Mouse (Mus musculus) inflammation-experienced regulatory T-cells, adult 6 months (primary cell): ENCODE measurements around the gene Actl6a. TPM values are rescaled to one million over a fixed set of nuclear protein-coding genes. Genes with fewer than 3 reads are reported as not detected.

Source experiments
- ATAC-seq: one replicate; pipeline ENCODE4 v1.8.0; 2017
- polyA plus RNA-seq, 3 experiments: library from polyadenylated mRNA; unstranded; fragments of 100-300 nt; shearing (Covaris generic); gene quantifications; one replicate each; pipeline ENCODE4 v1.2.1; 2017

Gene Actl6a
- polyA plus RNA-seq, 3 experiments from 2014 or later: 93.7 to 118 (median 94.9) TPM

DNA sequence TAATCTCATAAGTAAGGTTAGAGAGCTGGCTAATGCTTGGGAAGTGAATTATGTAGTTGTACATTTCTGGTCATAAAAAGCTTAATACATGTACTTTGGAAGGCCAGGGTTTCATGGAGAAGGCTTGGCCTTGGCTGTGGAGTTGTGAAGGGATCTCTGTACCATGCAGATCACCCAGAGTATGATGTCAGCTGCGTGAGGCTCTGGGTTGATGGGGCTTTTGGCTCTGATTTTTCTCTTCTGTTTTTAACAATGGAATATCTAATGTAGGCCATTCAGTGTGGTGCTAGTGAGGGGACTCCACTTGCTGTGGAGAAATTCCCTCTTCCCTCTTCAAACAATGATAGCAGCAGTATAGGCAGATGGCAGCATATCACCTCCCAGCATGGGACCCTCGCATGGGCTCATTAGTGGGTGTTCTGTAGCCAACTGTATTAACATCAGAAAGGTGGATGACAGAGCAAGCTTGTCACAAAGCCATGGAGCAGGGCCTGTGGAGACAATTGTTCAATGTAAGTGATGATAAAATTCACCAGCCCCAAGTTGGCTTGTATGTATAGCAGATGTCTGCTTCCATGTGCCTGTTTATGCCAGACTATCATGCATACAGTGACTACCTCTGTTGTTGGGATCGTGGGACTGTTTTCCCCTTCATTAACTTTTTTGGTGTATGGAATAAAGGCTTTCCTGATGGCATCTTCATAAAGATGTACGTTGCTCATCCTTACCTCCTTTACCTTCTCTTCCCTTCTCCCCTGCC, 43.9 kb downstream of the Actl6a start:
- ATAC-seq: no peak

GRCm38 (mm10) chr3:32754384-32754915, 48.4 kb downstream of the Actl6a start:
- no peak for ATAC-seq

GRCm38 (mm10) chr3:32759212-32759611, 53.1 kb downstream of the Actl6a start:
- ATAC-seq: no peak

GRCm38 (mm10) chr3:32762962-32763361, 56.9 kb downstream of the Actl6a start:
- no peak for ATAC-seq

DNA sequence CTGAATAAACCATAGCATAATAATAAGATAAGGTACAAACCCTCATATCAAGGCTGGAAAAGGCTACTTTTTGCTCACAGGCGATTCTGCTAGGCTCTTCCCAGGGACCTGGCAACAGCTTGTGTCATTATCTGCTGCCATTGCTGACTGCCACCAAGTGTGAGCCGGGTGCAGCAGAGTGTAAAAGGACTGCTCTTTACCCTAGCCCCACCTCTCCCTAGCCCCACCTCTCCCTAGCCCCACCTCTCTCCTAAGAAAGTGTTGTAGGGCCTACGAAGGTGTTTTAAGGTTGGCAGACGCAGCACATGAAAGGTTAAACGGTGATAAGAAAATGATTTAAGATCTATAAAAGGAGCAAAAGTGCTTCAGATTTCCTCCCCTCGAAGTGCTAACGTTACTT, 57.8 kb downstream of the Actl6a start:
- ATAC-seq: no peak

- no peak for ATAC-seq
These were observed 64.7 kb downstream of the Actl6a start for GRCm38 (mm10) chr3:32770781-32771180.

Other genes starting within 250 kb of the Actl6a start
- 1 to 10 TPM in 1 of 3 experiments, under 1 TPM in 2; 0.33 to 1.2 (median 0.85) TPM for gene Kcnmb3, start 214.1 kb upstream of the Actl6a start, polyA plus RNA-seq
- 10 to 100 TPM; 26.7 to 28.3 (median 28.1) TPM for gene Zfp639, start 196.0 kb upstream of the Actl6a start, polyA plus RNA-seq
- 10 to 100 TPM; 10.9 to 15.6 (median 13.2) TPM for gene Mfn1, start 176.8 kb upstream of the Actl6a start, polyA plus RNA-seq
- 10 to 100 TPM; 19.0 to 23.9 (median 22.6) TPM for gene Gnb4, start 89.7 kb upstream of the Actl6a start, polyA plus RNA-seq
- gene Ndufb5, start 30.7 kb downstream of the Actl6a start, polyA plus RNA-seq: 100 to 1,000 TPM; 255 to 284 (median 279) TPM
- 10 to 100 TPM; 15.7 to 24.7 (median 19.4) TPM for gene Mrpl47, start 31.3 kb downstream of the Actl6a start, polyA plus RNA-seq
- gene Usp13, start 111.2 kb downstream of the Actl6a start, polyA plus RNA-seq: not detected